Mouse (Mus musculus) c-Kit-positive CD71-positive TER-119-positive erythroid progenitor cells, embryonic 14.5 days (primary cell): ENCODE data around the gene Ift81.

Source experiments
- DNase-seq: peaks from one replicate; pipeline ENCODE4 v3.0.0-alpha.2; 2013; ENCODE audit warnings: low spot score

Ift81 gene

GRCm38 (mm10) chr5:122516029-122516730, 98.1 kb downstream of the Ift81 start:
- DNase-seq: no peak

- DNase-seq: no peak
Measured at GRCm38 (mm10) chr5:122514127-122514521, 100.2 kb downstream of the Ift81 start.

DNA sequence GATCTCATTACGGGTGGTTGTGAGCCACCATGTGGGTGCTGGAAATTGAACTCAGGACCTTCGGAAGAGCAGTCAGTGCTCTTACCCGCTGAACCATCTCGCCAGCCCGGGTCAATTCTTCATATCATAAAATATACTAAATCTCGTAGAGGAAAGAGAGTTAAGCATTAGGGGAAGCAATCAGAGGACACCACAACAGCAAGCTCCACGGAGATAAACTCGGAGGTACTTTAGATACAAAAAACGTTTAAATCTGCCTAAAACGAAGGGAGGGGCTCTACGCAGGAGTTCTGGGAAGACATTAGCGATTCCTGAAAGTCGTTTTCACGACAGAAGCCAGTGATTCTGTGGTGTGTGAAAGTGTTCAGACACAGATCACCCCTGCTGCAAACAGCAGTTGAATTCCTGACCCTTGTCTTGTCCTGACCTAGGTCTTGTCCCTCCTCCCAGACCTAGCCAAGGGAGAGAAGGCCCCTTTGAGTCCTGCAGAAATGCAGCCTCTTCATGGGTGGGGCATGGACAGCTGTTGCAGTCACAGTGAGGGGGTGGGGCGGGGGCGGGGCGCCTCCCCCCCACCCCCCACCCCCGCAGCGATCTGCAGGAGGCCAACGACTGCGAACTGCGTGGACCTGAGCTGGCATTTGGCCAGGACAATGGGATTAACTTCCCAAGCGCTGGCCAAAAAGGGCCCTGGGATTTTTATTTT, 100.7 kb downstream of the Ift81 start:
- DNase-seq: no peak

DNA sequence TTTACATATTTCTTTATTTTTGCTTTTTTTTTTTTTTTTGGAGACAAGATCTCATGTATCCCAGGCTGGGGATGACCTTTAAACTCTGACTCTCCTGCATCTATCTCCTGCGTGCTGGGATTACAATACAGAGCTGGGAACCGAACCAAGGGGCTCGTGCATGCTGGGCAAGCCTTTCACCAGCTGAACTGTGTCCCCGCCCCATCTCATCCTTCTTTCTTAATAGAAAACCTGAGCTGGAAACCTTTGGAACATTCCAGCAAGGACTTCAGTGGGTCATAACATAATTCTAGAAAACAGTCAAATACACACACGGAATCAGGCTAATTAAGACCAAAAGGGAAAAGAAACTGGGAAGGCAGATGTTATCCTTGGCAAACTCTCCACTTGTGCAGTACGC, 102.3 kb downstream of the Ift81 start:
- DNase-seq: no peak

DNA sequence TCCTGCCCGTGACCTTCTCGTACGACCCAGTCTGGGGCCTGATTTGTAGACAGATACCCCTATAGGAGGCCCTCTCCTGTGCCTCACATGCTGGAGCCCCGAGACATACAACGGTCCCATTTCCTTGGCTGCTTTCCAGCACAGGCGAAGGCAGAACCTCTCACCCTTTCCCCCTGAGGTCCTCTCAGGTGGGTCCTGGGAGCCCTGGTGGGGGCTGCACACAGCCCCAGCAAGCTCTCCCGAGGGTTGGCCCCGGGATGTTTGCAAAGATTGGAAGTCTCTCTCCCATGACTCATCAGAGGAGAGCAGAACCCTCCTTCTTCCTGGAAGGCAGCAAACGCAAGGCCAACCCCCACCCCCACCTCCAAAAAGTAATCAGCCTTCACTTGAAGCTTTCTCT, 102.9 kb downstream of the Ift81 start:
- DNase-seq: no peak

- no peak for DNase-seq
Measured at GRCm38 (mm10) chr5:122510651-122511157, 103.6 kb downstream of the Ift81 start.

DNA sequence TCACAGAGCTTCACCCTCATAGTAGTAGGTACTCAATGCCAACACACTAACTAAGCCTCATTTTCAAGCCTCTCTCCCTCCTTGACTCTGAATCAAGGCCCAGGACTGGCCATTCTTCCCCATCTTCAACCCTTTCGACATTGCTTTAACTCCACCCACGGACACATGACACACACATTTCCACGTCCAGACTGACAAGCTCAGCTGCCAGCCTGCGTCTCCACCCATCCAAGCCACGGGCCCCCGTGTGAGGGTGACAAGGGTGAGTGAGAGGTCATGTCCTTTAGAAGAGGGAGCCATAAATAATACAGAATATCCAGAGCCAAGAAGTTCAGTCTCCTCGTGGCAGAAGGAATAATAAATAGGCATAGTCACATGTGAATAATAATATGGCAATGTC, 104.7 kb downstream of the Ift81 start:
- DNase-seq: no peak

GRCm38 (mm10) chr5:122508861-122509306, 105.4 kb downstream of the Ift81 start:
- no peak for DNase-seq

DNA sequence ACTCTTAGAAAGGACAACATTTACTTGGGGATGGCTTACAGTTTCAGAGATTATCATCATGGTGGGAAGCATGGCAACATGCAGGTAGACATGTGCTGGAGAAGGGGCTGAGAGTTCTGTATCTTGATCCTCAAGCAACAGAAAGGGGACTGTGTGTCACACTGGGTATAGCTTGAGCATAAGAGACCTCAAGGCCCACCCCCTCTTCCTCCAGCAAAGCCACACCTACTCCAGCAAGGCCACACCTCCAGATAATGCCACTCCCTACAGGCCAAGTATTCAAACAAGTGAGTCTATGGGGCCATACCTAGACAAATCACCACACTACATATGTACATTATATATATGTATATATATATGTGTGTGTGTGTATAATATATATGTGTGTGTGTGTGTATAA, 106.9 kb downstream of the Ift81 start:
- DNase-seq: no peak

DNA sequence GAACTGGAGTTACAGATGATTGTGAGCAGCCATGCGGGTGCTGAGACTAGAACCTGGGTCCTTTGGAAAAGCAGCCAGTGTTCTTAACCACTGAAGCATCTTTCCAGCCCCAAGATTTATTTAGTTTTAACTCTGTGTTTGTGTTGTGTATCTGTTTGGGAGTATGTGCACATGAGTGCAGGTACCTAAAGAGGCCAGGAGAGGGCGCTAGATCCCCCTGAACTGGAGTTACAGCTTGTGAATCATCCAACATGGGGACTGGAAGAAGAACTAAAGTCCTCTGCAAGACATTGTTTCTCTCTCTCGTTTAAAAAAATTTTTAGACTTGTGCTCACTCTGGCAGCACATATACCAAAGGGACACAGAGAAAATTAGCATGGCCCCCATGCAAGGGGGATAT, 107.9 kb downstream of the Ift81 start:
- DNase-seq: no peak

- DNase-seq: no peak
Measured at GRCm38 (mm10) chr5:122505554-122505953, 108.8 kb downstream of the Ift81 start.

DNA sequence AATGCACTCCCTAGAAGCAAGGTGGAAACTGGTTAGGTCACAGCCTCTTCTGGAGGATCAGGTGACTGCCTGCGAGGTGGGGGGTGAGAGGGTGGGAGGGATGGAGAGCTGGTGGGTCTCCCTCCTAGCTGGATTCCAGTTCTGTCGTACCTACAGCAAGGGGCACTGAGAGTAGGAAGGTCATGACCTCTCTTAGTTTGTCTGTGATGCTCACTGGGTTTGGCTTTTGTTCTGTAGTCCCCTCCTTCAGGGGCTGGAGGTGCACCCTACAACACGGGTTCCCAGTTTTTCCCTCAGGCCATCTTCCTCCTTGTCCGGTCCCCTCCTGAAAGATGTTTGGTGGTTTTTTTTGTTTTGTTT, 110.6 kb downstream of the Ift81 start:
- DNase-seq: no peak

- DNase-seq: no peak
Measured at GRCm38 (mm10) chr5:122503015-122503759, 111.1 kb downstream of the Ift81 start.

- peak; percentile 83 for DNase-seq
Measured at GRCm38 (mm10) chr5:122502077-122502941, 112.0 kb downstream of the Ift81 start, which contains the start of gene Atp2a2. Atp2a2 (minus strand) TSS chr5:122502225.

GRCm38 (mm10) chr5:122501101-122502076, 112.9 kb downstream of the Ift81 start:
- peak; percentile 48 for DNase-seq

- DNase-seq: no peak
Measured at GRCm38 (mm10) chr5:122500563-122500962, 113.8 kb downstream of the Ift81 start.
